Mouse (Mus musculus): ENCODE data around the gene Nav3.
"Not testable (repeated sequence)": the region's sequence is repeated elsewhere in the genome, so short reads cannot be mapped to it uniquely, and the experiment has no call there.

Gene Nav3

GRCm38 (mm10) chr10:110024897-110025296 is 431.1 kb downstream of the Nav3 start:
- not testable (repeated sequence) for DNase-seq

- DNase-seq = no peak
These were observed 433.9 kb downstream of the Nav3 start for GRCm38 (mm10) chr10:110022100-110022499.

GRCm38 (mm10) chr10:110019266-110019866 is 436.6 kb downstream of the Nav3 start:
- DNase-seq = no peak

DNA sequence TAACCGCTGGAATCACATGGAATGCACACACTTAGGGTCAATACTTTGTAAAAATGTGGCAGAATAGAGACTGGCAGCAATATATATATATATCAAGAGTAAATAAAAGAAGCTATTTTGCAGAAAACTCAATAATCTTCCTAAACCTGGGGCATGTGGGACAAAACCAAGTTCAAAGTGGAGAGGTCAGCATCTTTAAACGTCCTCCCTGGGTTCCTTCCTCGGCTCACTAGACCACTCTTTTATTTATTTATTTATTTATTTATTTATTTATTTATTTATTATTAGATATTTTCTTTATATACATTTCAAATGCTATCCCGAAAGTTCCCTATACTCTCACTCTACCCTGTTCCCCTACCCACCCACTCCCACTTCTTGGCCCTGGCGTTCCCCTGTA is 454.7 kb downstream of the Nav3 start:
- DNase-seq = not testable (repeated sequence)

GRCm38 (mm10) chr10:110000755-110001247 is 455.2 kb downstream of the Nav3 start:
- no peak for DNase-seq

DNA sequence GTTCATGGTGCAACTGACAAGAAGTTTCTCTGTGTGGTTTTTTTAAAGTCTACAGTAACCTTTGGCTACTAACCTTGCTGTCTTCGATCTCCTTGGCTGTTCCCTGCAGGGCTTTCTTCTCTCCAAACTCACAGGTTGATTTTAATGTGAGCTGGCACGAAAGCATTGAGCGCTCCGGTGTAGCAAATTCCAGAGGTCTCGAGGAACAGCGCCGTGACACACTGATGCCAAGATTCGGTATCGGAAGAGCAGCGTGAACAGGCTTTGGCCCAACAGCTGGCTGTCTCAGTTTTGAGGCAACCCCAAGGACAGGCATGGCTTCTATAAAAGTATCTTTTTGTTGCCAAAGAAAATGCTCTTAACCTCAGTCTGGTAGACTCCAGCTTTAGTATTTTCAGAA is 456.1 kb downstream of the Nav3 start:
- DNase-seq = no peak

DNA sequence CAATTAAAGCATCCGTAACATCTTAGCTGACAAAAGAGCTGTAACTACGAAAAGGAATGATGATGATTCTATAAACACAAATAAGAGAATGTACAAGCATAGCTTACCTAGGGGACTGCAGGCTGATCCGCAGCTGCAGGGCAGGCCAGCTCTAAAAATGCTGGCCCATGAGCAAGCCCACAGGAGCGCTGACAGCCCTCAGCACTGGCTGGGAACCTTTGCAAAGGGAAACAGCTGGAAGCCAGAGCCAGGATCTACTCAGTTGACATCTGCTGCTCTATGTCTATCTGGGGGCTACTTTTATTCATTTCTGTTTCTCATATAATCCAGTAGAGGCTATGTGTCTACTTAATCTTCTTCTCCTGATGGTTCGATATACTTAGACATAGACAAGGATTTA is 461.7 kb downstream of the Nav3 start:
- DNase-seq = no peak

DNA sequence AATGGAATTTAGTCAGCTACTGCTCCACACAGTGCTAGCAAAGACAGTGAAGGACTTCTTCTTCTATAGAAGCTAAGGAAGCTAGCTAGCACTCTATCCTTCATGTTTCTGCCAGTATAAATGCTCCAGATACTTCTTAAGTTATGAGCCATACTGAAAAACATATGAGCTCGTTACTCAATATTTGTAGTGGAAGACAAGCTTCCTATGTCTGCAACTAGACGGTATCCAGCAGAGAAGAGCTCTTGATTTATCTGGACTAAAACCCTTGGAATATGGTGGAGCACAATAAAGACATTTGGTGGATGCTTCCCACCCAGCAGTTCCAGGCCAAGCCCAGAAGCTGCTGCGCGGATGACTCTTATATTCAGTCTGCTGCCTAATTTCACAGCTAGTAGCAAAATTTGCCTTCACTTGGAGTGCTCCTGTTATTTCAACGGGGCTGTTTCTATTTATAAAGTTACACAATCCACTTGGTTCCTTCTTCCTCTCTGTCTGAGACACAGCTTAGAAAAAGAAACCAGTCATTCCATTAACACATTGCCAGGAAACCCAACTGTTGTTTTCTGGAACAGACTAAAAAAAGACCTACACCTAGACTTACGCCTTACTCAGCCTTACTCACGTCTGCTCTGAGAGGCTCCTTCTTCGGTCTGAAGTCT is 470.0 kb downstream of the Nav3 start:
- peak; percentile 81 for DNase-seq

- DNase-seq = no peak
These were observed 479.7 kb downstream of the Nav3 start for GRCm38 (mm10) chr10:109976351-109976750.

DNA sequence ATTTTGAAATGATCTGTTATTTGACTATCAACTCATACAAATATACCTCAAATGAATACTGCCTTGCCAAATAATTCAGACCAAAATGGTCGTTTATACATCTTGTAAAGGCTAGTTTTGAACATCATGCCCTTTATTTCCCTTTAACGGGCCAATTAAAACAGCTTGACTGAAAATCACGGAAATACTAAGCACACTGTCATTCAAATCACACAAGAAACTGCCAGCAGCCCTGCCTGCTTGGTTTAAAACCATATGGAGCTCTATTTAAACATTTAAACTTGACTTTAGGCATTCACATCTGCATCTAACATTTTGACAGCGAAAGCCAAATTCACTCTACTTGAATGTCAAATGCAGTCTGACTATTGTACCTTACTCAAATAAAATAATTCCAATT is 481.8 kb downstream of the Nav3 start:
- DNase-seq = no peak

GRCm38 (mm10) chr10:109973483-109973882 is 482.5 kb downstream of the Nav3 start:
- DNase-seq = no peak

- no peak for DNase-seq
These were observed 505.7 kb downstream of the Nav3 start for GRCm38 (mm10) chr10:109950296-109950695.

DNA sequence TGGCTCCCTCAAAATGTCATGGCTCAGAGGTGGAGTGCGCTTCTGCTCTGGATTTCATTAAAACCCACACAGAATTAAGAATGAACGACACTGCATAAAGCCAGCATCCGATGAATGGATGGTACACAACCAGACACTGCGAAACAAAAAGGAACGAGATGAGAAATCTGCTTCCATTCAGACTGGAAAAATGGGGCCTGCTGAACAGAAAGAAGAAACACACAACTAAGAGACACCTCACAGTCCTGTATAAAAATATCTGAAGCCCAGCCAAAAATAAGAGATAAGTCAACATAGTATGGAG is 526.7 kb downstream of the Nav3 start:
- no peak for DNase-seq

GRCm38 (mm10) chr10:109928547-109929318 is 527.3 kb downstream of the Nav3 start:
- no peak for DNase-seq

GRCm38 (mm10) chr10:109926149-109926548 is 529.9 kb downstream of the Nav3 start:
- no peak for DNase-seq

- no peak for DNase-seq
These were observed 531.9 kb downstream of the Nav3 start for GRCm38 (mm10) chr10:109924136-109924535.

- DNase-seq = no peak
These were observed 534.6 kb downstream of the Nav3 start for GRCm38 (mm10) chr10:109921368-109921767.

DNA sequence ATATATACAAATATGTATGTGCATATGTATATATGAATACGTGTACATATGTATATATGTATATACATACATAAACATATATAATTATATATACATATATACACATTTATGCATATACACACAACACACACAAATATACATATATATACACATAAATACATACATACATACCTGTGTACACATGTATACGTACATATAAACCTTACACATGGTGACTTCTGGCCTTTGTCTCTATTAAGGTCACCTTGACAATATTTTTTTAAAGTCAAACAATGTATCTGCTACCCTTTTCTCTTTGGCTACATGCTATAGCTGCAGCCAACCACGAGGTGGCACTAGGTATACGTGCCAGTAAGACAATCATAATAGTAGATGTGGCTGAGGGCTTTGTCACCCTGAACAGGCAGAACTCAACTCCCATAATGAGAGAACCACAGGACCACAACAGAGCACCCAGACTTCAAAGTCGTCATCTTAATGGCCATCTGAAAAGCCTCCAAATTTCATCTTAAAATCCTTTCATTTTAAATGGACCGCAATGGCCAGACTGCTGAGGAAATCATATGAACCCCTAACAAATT is 535.3 kb downstream of the Nav3 start:
- peak; percentile 70 for DNase-seq

DNA sequence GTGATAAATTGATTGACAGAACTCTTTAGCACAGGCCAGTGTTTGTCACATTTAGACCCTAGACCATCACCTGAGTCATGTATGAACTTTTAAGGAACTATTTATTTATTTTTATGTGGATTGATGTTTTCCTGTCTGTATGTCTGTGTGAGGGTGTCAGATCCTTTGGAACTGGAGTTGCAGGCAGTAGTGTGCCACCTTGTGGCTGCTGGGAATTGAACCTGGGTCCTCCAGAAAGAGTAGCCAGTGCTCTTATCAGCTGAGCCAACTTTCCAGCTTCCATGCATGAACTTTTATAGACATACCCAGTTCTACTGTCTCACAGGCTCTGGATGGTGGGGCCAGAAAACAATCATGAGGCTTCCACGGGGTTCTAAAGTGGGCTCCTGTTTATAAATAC is 536.5 kb downstream of the Nav3 start:
- no peak for DNase-seq

GRCm38 (mm10) chr10:109907206-109907605 is 548.8 kb downstream of the Nav3 start:
- no peak for DNase-seq

- DNase-seq = no peak
These were observed 549.6 kb downstream of the Nav3 start for GRCm38 (mm10) chr10:109906413-109906785.

DNA sequence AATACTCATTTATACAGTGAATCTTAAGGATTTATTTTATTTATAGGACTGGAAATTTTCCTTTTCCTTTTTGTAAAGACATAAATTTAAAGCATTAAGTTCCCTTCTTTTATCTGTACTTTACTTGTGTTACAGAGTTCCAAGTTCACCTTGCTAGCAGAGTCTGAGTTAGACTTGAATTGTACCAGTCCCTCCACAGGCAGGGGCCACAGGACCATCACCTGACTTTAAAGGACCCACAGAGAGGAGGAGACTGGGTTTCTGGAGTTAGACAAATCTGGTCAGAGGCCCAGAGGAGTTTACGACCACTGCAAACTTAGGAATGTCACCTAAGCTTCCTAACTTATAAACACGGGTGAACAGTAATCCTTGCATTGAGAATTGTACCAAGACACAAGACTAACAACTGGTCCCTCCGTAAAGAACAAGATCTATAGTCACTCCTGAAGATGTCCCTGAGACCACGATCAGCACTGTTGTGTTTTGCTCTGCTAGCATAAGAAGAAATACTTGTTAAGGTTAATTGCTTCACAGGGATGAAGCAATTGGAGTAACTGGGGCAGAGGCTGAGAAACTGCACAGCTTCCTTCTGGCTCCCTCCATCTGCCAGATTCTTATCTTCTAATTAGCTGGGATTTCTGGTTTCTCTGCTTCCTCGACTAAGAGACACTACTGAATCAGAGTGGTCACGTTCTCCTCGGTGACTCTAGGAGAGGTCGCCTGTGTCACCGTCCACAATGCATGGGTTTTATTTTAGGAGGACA is 550.2 kb downstream of the Nav3 start:
- DNase-seq = no peak

DNA sequence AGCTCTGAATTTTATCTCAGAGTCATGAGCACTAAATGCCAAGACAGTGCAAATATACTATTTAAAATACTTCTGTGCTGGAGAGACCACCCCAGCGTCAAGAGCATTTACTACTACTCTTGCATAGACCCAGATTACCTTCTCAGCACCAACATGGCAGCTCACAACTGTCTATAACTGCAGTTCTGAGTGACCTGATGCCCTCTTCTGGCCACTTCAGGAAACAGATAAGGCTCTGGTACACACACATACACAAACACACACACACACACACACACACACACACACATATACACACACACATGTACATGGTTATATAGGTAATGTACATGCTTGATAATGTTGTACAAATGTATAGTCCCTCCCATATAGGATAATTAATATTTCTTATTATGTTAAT is 551.2 kb downstream of the Nav3 start:
- no peak for DNase-seq

Measured in layer of hippocampus, adult 9-11 months (tissue).